Mouse (Mus musculus): Measurements from ENCODE around the gene Ulk3.

Gene Ulk3

DNA sequence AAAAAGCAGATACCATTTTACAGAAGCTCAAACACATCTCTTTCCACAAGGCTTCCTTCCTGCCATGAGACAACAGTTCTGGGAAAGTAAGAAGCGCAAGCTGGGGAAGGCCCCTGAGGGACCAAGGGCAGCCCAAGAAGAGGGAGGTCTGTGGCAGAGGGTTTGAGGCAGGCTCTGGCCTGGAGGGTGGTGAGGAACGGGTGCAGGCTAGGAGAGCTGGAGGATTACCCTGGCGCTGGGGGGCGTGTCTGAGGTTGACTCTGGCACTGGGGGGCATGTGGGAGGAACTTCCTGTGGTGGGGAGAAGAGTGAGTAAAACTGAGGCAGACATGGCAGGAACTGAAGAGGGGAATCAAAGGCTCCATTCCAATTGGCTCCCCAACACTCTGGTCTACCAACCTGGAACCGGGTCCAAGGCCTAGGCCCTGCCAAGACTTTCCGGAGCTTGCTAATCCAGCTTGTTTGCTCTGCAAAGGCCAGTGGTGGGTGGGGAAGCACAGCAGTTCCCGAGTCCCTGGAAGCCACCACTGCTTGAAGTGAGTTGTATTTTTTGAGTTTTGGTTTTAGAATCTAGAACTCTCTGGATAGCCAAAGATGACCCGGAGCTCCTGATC, 28.4 kb downstream of the Ulk3 start:
- DNase-seq (ENCODE audit: low spot score), result no peak

DNA sequence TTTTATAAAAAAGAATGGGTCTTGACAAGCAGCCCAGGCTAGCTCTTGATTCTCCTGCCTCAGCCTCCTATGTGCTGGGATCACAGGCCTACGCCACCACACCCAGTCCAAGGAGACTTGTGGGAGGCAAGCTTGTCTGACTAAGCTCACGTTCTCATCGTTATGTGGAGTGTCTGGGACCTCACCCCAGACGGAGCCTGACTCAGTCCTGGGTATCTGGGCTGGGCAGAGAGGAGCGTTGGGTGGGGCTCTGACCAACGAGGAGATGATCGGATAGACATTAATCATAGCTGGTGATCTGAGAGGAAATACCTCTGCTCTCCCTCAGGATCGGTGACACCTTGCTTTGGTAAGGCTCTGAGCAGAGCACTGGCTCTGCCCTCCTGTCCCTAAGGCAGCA, 29.6 kb downstream of the Ulk3 start:
- no peak for DNase-seq (ENCODE audit: low spot score)

DNA sequence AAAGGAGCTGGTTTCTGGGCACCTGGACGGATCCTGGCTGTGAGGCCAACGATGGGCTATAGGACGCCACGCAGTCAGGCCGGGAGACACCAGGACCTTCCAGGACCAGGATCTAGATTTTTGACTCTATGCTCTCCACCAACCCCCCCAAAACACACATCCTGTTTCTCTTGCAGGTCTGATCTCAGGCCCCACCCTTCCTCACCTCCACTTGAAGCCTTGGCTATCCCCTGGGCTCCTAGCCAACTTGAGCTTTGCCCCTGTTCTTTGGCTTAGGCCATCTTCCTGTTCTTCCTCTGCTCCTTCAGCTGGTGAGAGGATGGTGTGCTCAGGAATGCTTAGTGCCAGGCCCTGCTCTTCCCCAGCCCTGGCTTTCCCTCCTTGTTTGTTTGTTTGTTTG, 31.4 kb downstream of the Ulk3 start, which contains the start of gene Lman1l:
Lman1l (minus strand) TSS at position 101 of the 400 bp plus-strand sequence.
- no peak for DNase-seq (ENCODE audit: low spot score)

- DNase-seq (ENCODE audit: low spot score), result no peak
Measured at GRCm38 (mm10) chr9:57624295-57624694, 35.0 kb downstream of the Ulk3 start.

DNA sequence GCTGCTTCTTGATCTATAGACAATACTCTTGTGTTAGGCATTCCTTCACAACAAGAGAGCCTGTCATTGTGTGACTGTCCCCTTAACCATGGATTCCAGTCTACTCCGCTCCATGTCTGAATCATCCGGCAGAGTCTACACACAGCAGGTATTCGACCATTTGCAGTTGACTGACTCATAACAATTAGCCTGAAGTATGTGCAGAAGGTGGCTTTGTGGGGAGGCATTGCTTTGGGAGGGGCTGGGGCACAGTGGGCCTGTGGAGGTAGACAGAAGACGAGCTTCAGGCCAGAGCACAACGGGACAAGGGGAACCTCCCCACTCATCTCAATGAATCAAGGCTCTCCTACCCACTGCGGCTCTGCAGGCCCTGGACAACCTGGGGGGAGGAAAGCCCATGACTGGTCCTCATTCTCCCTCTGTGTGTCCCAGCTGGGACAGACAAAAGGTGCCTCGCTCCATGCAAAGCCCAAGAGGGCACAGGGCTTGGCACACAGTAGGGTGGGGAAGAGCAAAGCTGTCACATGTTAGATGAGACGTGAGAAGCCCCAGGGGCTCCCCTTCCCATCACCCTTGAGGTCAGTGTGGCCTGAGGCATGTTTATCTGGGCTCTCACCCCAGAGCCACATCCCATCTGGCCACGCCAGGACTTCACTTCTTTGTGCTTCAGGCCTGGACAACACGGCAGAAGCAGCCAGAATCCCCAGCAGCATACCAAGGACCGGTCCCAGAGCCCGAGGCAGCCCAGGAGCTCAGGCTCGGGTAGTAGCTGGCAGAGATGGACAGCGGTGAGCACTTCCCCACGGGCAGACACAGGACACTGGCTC, 36.6 kb downstream of the Ulk3 start:
- DNase-seq (ENCODE audit: low spot score), result no peak

DNA sequence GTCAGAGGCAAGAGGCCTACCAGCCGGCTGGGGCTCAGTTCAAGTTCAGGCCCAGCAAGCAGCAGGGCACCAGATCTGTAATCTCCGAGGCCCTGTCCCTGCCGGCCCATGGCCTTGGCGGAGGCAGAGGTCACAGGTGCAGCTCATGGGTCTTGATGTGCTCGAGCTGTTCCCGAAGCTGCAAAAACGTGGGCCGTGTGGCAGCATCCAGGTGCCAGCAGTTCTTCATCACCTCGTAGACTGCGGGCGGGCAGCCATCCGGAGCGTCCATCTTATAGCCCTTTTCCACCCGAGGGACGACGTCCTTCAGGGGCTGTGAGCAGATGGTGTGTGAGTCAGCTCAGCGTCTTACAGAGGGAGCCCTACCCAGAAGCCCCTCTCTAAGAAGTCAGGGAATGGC, 37.9 kb downstream of the Ulk3 start:
- DNase-seq (ENCODE audit: low spot score), result no peak

- DNase-seq (ENCODE audit: low spot score), result no peak
Measured at GRCm38 (mm10) chr9:57627892-57628291, 38.6 kb downstream of the Ulk3 start.

DNA sequence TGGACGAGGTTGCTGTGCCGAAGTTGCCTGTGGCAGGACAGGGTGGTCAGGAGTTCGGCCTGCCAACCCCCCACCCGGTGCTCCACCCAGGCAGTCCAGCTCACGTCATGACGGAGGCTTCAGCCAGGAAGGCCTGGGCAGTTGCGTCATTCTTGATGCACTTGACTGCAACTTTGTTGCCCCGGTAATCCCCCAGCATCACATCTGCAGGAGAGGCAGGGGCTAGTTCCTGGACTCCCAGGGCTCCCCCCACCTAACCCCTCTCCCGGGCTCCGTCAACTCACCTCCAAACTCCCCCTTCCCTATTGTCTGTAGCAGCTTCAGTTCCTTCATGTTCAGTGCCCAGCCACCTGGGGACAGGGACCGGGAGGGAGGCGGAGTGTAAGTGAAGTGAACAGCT, 39.5 kb downstream of the Ulk3 start:
- DNase-seq (ENCODE audit: low spot score), result no peak

- DNase-seq (ENCODE audit: low spot score), result peak; percentile 85
Measured at GRCm38 (mm10) chr9:57629118-57629874, 40.0 kb downstream of the Ulk3 start.

- DNase-seq (ENCODE audit: low spot score), result no peak
Measured at GRCm38 (mm10) chr9:57633481-57634024, 44.3 kb downstream of the Ulk3 start.

DNA sequence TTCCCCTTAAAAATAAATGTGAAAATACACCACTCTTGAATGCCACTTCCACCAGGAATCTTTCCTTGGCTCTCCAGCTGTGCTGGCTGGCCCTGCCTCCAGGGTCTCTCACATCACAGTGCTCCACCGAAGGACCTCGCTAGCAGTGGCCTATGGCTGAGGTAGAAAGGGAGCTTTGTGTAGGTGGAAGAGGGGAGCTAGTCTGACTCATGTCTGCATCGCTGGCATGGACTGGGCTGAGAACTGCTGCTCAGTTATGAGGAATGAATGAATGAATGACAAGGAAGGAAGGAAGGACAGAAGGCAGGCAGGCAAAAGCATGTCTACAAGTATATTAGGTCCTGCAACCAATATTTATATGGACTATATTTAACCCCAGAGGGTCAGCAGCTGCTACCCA, 48.0 kb downstream of the Ulk3 start:
- no peak for DNase-seq (ENCODE audit: low spot score)

GRCm38 (mm10) chr9:57637741-57638322, 48.6 kb downstream of the Ulk3 start:
- no peak for DNase-seq (ENCODE audit: low spot score)

DNA sequence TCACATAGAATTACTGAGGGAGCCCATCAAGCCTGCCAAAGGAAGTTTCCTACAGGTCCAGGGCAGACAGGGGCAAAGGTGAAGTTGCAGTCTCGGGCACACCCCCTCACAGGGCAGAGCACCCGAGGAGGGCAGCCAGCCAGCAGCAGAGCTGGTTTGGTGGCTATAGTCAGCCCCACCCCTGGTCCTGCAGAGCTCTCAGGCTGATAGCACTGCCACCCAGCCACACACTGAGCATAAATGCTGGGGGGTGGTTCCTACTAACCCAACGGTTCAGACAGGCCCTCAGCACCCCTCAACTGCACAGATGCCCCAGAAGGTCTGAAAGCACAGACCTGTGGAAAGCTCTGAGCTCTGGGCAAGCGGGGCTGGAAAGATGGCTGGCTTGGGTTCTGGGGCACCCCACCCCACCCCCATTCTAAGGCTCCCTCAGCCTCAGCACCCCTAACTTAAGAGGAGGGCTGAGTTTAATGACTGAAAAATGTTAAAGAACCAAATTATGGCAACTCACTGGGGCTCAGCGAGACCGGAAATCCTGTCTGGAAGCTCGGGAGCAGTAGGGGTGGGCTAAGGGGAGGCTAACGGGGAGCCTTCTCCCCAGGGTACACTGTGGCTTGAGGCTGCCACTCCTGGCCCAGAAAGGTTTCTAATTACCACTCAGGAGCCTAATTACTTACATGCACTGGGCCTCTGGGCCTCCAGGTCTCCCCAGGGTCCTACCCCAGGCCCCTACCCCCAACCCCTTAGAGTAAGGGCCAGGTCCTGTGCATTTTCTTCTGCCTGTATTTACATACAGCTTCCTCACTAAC, 49.6 kb downstream of the Ulk3 start:
- DNase-seq (ENCODE audit: low spot score), result no peak

DNA sequence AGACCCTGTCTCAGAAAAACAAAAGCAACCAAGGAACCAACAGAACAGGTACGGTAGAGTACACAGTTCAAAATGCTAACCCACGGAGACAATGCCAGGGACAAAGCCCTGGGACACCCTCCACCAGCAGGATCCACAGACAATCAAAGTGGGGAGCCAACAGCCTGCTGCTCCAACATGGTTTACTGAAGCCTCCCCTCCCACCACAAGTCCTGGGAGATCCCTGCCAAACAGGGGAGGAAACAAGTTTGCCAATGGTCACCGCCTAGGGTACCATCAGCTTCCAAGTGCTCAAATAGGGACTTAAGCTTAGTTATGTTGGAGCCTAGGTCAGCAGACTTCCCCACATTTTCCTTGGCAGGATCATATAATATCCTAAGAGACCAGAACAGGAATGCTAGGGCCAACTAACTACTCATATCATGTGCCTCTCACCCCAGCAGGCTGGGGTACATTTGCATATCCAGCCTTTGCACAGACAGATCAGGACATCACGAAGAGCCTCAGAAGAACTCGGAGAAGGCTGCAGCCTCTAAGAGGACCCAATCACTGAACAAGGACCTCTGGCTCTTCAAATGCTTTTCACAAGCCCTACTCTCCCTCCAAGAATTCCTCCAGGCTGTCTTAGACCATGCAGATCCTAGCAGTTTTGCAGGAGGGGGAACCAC, 50.5 kb downstream of the Ulk3 start:
- DNase-seq (ENCODE audit: low spot score), result no peak

DNA sequence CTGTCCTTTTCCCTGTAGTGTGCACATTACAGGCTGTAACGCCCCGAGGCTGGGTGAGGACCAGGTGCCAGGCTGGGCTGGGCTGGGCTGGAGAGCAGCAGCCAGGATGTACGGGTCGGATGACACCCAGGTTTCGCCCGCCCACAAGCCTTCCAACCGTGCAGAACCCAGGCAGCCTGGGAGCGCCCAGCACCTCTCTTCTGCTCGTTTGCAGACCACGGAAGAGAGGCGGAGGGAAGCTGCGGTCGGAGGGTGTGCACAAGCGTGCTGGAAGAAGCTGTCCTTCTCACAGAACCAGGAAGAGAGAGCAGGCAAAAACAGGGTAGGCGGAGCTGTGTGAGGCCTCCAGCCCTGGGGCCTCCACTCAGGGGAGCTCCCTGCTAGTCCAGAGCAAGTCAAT, 51.1 kb downstream of the Ulk3 start:
- DNase-seq (ENCODE audit: low spot score), result no peak

- DNase-seq (ENCODE audit: low spot score), result no peak
Measured at GRCm38 (mm10) chr9:57641022-57641421, 51.8 kb downstream of the Ulk3 start.

GRCm38 (mm10) chr9:57641775-57642550, 52.7 kb downstream of the Ulk3 start:
- DNase-seq (ENCODE audit: low spot score), result no peak

- DNase-seq (ENCODE audit: low spot score), result no peak
Measured at GRCm38 (mm10) chr9:57643169-57643855, 54.1 kb downstream of the Ulk3 start.

DNA sequence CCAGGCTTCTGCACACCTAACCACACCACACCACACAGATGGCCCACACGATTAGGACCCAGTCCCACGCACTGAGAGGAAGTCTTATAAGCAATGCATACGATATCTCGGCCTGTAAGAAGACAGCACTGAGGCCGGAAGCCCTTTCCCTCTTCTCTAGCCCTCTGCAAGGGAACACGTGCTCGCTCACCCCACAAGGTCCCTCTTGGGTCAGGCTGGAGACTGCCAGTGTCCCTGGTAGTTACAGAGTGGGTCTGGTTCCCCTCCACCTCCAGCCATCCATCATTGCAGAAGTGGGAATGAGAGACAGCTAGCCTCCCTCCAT, 54.6 kb downstream of the Ulk3 start:
- DNase-seq (ENCODE audit: low spot score), result no peak

Measured in retina, embryonic 14.5 days (tissue).